Mouse (Mus musculus) limb, embryonic 13.5 days (tissue): ENCODE results near the gene Clec16a. TPM values are rescaled to one million over a fixed set of nuclear protein-coding genes. Genes with fewer than 3 reads are reported as not detected.
A peak's percentile ranks its signal among the peaks of the same experiment; 100 is the strongest.

Experiments used
- ATAC-seq: fragments of 200-750 bp; cut with Nextera tagmentation; 2 replicates; pipeline ENCODE4 v1.8.0; 2017; ENCODE audit warnings: low read depth, moderate number of reproducible peaks, moderate TSS enrichment; ENCODE audit not compliant: low FRiP score
- H3K27ac ChIP-seq: fragments of 300-500 bp; sonication (generic); 2 replicates; pipeline ENCODE4 v1.5.1; 2015; ENCODE audit warnings: inconsistent platforms, mild to moderate bottlenecking, moderate library complexity
- H3K27me3 ChIP-seq: fragments of 300-500 bp; sonication (generic); 2 replicates; pipeline ENCODE4 v1.6.1; 2015; ENCODE audit warnings: mild to moderate bottlenecking, inconsistent platforms
- H3K36me3 ChIP-seq: fragments of 300-500 bp; sonication (generic); 2 replicates; pipeline ENCODE4 v1.6.1; 2015; ENCODE audit warnings: inconsistent platforms, mild to moderate bottlenecking, moderate library complexity
- H3K4me1 ChIP-seq: fragments of 300-500 bp; sonication (generic); 2 replicates; pipeline ENCODE4 v1.6.1; 2015; ENCODE audit warnings: inconsistent platforms
- H3K4me2 ChIP-seq: fragments of 300-500 bp; sonication (generic); replicated peaks from 2 replicates; pipeline ENCODE4 v1.6.1; 2015; ENCODE audit warnings: inconsistent platforms, mild to moderate bottlenecking, moderate library complexity
- H3K4me3 ChIP-seq: fragments of 300-500 bp; sonication (generic); 2 replicates; pipeline ENCODE4 v1.5.1; 2015; ENCODE audit warnings: moderate library complexity, mild to moderate bottlenecking, inconsistent platforms
- H3K9ac ChIP-seq: fragments of 300-500 bp; sonication (generic); 2 replicates; pipeline ENCODE4 v1.6.1; 2015; ENCODE audit warnings: mild to moderate bottlenecking, inconsistent platforms
- H3K9me3 ChIP-seq: fragments of 300-500 bp; sonication (generic); 2 replicates; pipeline ENCODE4 v1.6.1; 2016; ENCODE audit warnings: inconsistent platforms
- WGBS: fragments of 180-500 bp; shearing (Covaris S2); methylation state at CpG from one replicate; pipeline ENCODE4 v1.1.7; 2015; 5-methylcytosine and 5-hydroxymethylcytosine counted together
- polyA plus RNA-seq: library from polyadenylated mRNA; unstranded; fragments of >200 nt; fragmentation: Nextera tagmentation; extraction: Ambion mirVana; gene quantifications from 2 replicates; pipeline ENCODE4 v1.2.1, GENCODE M21; 2015

The Clec16a gene
- polyA plus RNA-seq, 1 experiment from 2014 or later = 42.1 TPM

DNA sequence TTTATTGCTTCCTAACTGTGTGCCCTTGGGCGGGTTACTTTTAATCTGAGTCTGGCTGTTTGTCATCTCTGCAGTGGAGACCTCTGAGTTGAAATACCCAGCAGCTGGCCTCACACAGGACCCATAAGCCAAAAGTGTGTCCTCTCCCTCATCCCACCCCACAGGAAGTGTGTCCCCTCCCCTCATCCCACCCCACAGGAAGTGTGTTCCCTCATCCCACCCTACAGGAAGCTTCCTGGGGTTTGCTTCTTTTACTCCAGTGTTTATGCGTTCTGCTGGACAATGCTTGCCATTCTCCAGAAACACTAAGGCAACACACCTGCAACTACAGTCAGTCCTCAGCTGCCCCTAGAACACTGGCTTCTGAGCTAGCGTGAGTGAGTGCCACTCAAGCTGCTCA, 92.8 kb downstream of the Clec16a start:
- Histone ChIP-seq H3K9ac (no peak overlapping the region), H3K27me3 (no peaks in the 10 kb centered on the region), H3K4me2 (no peak overlapping the region), H3K9me3 (no peaks in the 10 kb centered on the region), H3K4me1 (peaks cover 63% of the 10 kb centered on the region), H3K27ac (0 out of 2 replicates have a peak overlapping the region, but pooled peaks have one; percentile 7), H3K4me3 (no peak overlapping the region), H3K36me3 (no peaks in the 10 kb centered on the region)
- no peak for ATAC-seq
- 49% methylated on average over 3 of the region's 3 CpGs for WGBS

GRCm38 (mm10) chr16:10639111-10639889, 94.2 kb downstream of the Clec16a start:
- Histone ChIP-seq H3K27ac (no peak overlapping the region), H3K4me3 (no peak overlapping the region), H3K4me2 (no peak overlapping the region), H3K27me3 (0 out of 2 replicates have a peak, but pooled peaks cover 5% of the 10 kb centered on the region), H3K9me3 (no peaks in the 10 kb centered on the region), H3K4me1 (peaks cover 59% of the 10 kb centered on the region), H3K9ac (no peak overlapping the region; the same call in 1 of the 2 replicates), H3K36me3 (no peaks in the 10 kb centered on the region)
- ATAC-seq = no peak
- 83% methylated on average over 13 of the region's 13 CpGs for WGBS

- no peak for ATAC-seq
- Histone ChIP-seq H3K4me2 (no peak overlapping the region), H3K9ac (no peak overlapping the region), H3K27ac (no peak overlapping the region), H3K27me3 (0 out of 2 replicates have a peak, but pooled peaks cover 5% of the 10 kb centered on the region), H3K4me3 (no peak overlapping the region), H3K9me3 (no peaks in the 10 kb centered on the region), H3K36me3 (no peaks in the 10 kb centered on the region), H3K4me1 (peaks cover 52% of the 10 kb centered on the region)
- WGBS = 6% methylated on average over 5 of the region's 5 CpGs
These were observed 94.9 kb downstream of the Clec16a start for GRCm38 (mm10) chr16:10640041-10640440.

DNA sequence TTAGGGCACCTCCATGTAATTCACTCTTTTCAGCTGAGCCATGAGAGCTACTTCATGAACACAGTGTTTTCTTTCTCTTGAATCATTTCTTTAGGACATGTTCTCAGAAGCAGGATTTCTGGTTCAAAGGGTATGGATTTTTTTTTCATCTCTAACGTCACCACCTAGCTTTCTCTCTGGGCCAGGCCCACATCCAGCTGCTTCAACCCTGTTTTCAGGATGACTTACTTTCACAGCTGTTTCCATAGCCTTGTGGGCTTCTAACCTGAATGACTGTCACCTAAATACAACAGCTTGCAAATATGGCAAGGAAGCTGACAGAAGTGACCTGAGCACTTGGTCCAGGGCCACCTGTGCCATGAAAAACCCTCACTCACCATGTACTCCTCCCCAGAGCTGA, 96.0 kb downstream of the Clec16a start:
- H3K4me3 ChIP-seq = no peak overlapping the region
- H3K27me3 ChIP-seq = 0 out of 2 replicates have a peak, but pooled peaks cover 5% of the 10 kb centered on the region
- H3K9ac ChIP-seq = no peak overlapping the region
- ATAC-seq = no peak
- no peaks in the 10 kb centered on the region for H3K9me3 ChIP-seq
- no peak overlapping the region for H3K4me2 ChIP-seq
- peaks cover 42% of the 10 kb centered on the region for H3K4me1 ChIP-seq
- H3K27ac ChIP-seq = no peak overlapping the region
- H3K36me3 ChIP-seq = no peaks in the 10 kb centered on the region
- 56% methylated on average over 1 of the region's 1 CpGs for WGBS

DNA sequence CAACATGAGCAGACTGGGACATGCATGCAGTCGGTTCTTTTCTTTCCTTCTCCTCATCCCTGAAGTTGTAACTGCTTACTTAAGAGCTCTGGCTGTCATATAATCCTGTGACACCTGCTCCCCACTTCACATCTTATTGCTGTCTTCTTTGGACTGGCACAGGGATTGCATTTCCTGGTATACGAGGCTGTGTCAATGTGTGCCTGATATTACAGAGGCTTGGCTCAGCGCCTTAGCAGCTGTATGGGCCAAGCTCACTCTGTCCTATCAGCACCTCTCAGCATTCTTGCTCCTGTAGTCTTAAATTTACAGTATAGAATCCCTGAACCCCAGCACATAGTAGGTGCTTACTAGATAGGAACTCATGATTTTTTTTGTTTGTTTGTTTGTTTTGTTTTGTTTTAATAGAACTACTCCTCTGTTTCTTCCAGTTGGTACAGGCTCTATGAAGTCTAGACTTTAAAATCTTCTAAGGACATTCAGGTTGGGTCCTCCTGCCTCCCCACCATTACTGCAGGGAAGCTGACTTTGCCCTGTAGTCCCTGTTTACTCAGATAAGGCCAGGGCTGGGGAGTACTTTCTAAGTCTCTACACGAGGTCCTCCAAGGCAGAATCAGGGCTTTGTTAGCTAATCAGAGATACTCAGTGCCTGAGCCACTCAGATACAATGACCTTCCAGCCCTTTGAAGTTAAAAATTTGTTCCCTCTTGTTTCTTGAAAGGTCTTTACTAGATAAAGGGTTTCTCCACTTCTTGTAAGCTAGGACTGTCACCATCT, 97.9 kb downstream of the Clec16a start:
- no peaks in the 10 kb centered on the region for H3K36me3 ChIP-seq
- no peaks in the 10 kb centered on the region for H3K9me3 ChIP-seq
- no peak overlapping the region for H3K4me3 ChIP-seq
- 0 out of 2 replicates have a peak, but pooled peaks cover 5% of the 10 kb centered on the region for H3K27me3 ChIP-seq
- no peak overlapping the region for H3K4me2 ChIP-seq
- WGBS = 38% methylated on average over 4 of the region's 4 CpGs
- H3K4me1 ChIP-seq = peaks cover 33% of the 10 kb centered on the region
- 0 out of 2 replicates have a peak, but pooled peaks have one; percentile 30 for ATAC-seq
- no peak overlapping the region for H3K27ac ChIP-seq
- H3K9ac ChIP-seq = no peak overlapping the region

DNA sequence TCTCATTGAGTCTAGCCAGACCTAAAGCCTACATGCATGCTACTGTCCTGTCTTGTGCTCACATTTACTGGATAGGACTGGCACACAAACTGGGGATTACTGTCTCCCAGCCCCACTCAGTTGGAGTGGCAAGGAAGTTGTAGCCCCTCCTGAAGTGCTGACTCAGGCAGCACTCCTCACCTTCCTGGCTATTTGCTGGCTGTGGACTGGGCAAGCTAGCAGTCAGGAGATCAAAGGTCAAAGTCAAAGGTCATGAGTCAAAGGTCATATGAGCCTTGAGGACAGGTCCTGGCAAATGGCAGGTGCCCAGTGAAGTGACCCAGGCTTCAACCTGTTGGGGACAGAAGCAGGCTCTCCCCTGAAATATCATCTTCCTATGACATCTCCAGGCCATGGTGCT, 99.1 kb downstream of the Clec16a start:
- Histone ChIP-seq H3K27me3 (0 out of 2 replicates have a peak, but pooled peaks cover 5% of the 10 kb centered on the region), H3K4me3 (no peak overlapping the region), H3K4me2 (no peak overlapping the region), H3K9ac (no peak overlapping the region), H3K9me3 (no peaks in the 10 kb centered on the region), H3K4me1 (peaks cover 21% of the 10 kb centered on the region), H3K36me3 (0 out of 2 replicates have a peak, but pooled peaks cover 4% of the 10 kb centered on the region), H3K27ac (no peak overlapping the region)
- ATAC-seq = no peak

- Histone ChIP-seq H3K36me3 (0 out of 2 replicates have a peak, but pooled peaks cover 4% of the 10 kb centered on the region), H3K4me3 (no peak overlapping the region), H3K9ac (no peak overlapping the region), H3K27me3 (0 out of 2 replicates have a peak, but pooled peaks cover 5% of the 10 kb centered on the region), H3K9me3 (no peaks in the 10 kb centered on the region), H3K27ac (no peak overlapping the region), H3K4me2 (no peak overlapping the region), H3K4me1 (peaks cover 17% of the 10 kb centered on the region)
- no peak for ATAC-seq
- 89% methylated on average over 8 of the region's 8 CpGs for WGBS
These were observed 99.6 kb downstream of the Clec16a start for GRCm38 (mm10) chr16:10644731-10645130.

GRCm38 (mm10) chr16:10651804-10652203, 106.7 kb downstream of the Clec16a start:
- H3K36me3 ChIP-seq = 0 out of 2 replicates have a peak, but pooled peaks cover 4% of the 10 kb centered on the region
- no peak overlapping the region for H3K4me3 ChIP-seq
- H3K27ac ChIP-seq = no peak overlapping the region
- H3K4me1 ChIP-seq = peaks cover 19% of the 10 kb centered on the region
- H3K27me3 ChIP-seq = no peaks in the 10 kb centered on the region
- H3K4me2 ChIP-seq = no peak overlapping the region
- ATAC-seq = no peak
- no peaks in the 10 kb centered on the region for H3K9me3 ChIP-seq
- no peak overlapping the region for H3K9ac ChIP-seq

DNA sequence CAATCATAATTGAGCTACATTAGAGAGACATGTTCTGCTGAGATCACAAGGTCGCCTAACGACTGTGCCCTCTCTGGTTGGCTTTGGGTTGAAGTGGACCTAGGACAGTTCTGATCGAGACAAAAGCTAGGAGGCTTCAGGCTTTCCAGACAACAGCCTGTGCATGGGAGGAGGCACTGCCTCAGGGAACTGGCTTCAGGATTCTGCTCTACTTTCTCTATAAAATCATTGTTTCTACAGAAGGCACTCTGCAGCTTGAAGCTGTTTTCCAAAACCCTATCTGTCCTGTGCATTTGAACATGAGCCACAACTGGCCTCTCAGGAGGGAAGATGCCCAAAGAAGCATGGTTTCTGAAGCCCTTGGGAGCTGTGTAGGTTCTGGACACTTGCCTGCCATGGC, 107.8 kb downstream of the Clec16a start:
- 80% methylated on average over 3 of the region's 3 CpGs for WGBS
- H3K27me3 ChIP-seq = no peaks in the 10 kb centered on the region
- no peak overlapping the region for H3K4me3 ChIP-seq
- 0 out of 2 replicates have a peak, but pooled peaks cover 4% of the 10 kb centered on the region for H3K36me3 ChIP-seq
- no peak overlapping the region for H3K9ac ChIP-seq
- no peak overlapping the region for H3K27ac ChIP-seq
- no peak overlapping the region for H3K4me2 ChIP-seq
- no peak for ATAC-seq
- no peaks in the 10 kb centered on the region for H3K9me3 ChIP-seq
- H3K4me1 ChIP-seq = peaks cover 25% of the 10 kb centered on the region

DNA sequence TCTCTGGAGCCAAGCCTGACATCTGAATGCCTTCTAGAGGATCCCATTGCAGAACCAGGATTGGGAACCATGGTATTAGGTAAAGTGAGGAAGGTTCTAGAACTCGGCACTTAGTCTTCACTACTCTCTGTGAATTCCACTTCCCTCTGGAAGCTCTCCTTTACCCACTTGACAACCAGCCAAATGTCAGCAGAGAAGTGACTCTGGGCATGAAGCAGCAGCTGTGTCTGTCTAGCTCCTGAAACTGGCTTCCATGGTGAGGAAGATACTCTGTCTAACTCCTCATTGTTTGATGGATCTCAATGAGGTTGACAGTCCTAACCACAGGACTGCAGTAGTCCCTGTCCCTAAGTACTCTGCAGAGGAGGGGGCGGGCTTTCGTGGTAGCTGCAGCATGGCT, 110.1 kb downstream of the Clec16a start:
- H3K4me3 ChIP-seq = no peak overlapping the region
- no peak overlapping the region for H3K9ac ChIP-seq
- no peak overlapping the region for H3K27ac ChIP-seq
- no peaks in the 10 kb centered on the region for H3K27me3 ChIP-seq
- no peaks in the 10 kb centered on the region for H3K36me3 ChIP-seq
- H3K4me1 ChIP-seq = peaks cover 27% of the 10 kb centered on the region
- no peak for ATAC-seq
- 85% methylated on average over 3 of the region's 3 CpGs for WGBS
- H3K9me3 ChIP-seq = no peaks in the 10 kb centered on the region
- no peak overlapping the region for H3K4me2 ChIP-seq

GRCm38 (mm10) chr16:10655926-10656325, 110.8 kb downstream of the Clec16a start:
- ATAC-seq = no peak
- WGBS = 35% methylated on average over 3 of the region's 3 CpGs
- Histone ChIP-seq H3K9ac (no peak overlapping the region), H3K9me3 (no peaks in the 10 kb centered on the region), H3K4me3 (no peak overlapping the region), H3K4me1 (peaks cover 34% of the 10 kb centered on the region), H3K27me3 (no peaks in the 10 kb centered on the region), H3K36me3 (no peaks in the 10 kb centered on the region), H3K4me2 (no peak overlapping the region), H3K27ac (no peak overlapping the region)

DNA sequence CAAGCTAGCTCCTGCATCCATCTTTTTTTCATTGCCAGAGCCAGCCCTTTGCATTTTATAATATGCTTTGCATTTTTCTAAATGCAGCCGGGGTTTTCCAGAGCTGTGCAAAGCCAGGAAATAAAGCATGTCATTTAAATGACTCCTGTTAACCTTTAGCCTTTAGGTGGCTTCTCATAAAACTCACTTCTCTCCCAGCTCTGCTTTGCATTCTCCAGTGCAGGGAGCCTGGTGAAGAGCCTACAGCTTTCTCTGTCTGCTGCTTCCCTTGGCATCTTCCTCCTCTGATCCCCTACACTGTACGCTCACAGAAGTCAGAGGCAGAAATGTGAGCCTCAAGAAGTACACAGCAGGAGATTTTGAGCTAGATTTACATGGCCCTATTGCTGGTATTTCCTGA, 111.3 kb downstream of the Clec16a start:
- ATAC-seq = no peak
- H3K9ac ChIP-seq = 0 out of 2 replicates have a peak overlapping the region, but pooled peaks have one; percentile 13
- no peaks in the 10 kb centered on the region for H3K9me3 ChIP-seq
- 15% methylated on average over 2 of the region's 2 CpGs for WGBS
- no peaks in the 10 kb centered on the region for H3K36me3 ChIP-seq
- H3K4me1 ChIP-seq = peaks cover 36% of the 10 kb centered on the region
- peak overlapping the region; percentile 34; the same call in 1 of the 2 replicates for H3K27ac ChIP-seq
- peak overlapping the region; percentile 15; the same call in 1 of the 2 replicates for H3K4me2 ChIP-seq
- no peak overlapping the region for H3K4me3 ChIP-seq
- H3K27me3 ChIP-seq = no peaks in the 10 kb centered on the region
